Mouse (Mus musculus) left cerebral cortex, adult 2 months (tissue): Measurements from ENCODE around the gene Sorcs2. TPM values are rescaled to one million over a fixed set of nuclear protein-coding genes. Genes with fewer than 3 reads are reported as not detected.
A peak's percentile ranks its signal among the peaks of the same experiment; 100 is the strongest.

Source experiments
- DNase-seq, 2 experiments: peaks; one replicate each; pipeline ENCODE4 v3.0.0; 2021 to 2022; ENCODE audit warnings: low spot score in 2 of 2, mixed read lengths in 1 of 2; ENCODE audit errors: extremely low spot score in 1 of 2
- H3K27ac ChIP-seq: fragments of 200-600 bp; 2 replicates; pipeline ENCODE4 v1.8.1; 2022
- H3K4me3 ChIP-seq: fragments of 200-600 bp; 2 replicates; pipeline ENCODE4 v1.8.1; 2022
- CTCF ChIP-seq: fragments of 200-600 bp; IDR thresholded peaks from 2 replicates; pipeline ENCODE4 v1.8.1; 2022; ENCODE audit warnings: antibody characterized with exemption, mild to moderate bottlenecking, moderate library complexity
- intact Hi-C: fragments of 180-260 bp; cut with DNase I; formaldehyde crosslinking; loops from one replicate; pipeline ENCODE4 v1.15.1; 2025
- long read RNA-seq, 2 experiments: library from polyadenylated mRNA; stranded (forward); transcript quantifications; one replicate each; pipeline ENCODE4 v2.0.0; 2021; ENCODE audit warnings: borderline mapping rate in 2 of 2
- total RNA-seq, 2 experiments: library from RNA; stranded (reverse); gene quantifications; 2 replicates each; pipeline ENCODE4 v1.2.3; 2021

Gene Sorcs2
- 10 to 100 TPM; 39.3 to 39.7 TPM for total RNA-seq
- long read RNA-seq, experiment 1, full-length matches to known transcripts: 9 of 32 reads
- long read RNA-seq, experiment 1, partial matches to known transcripts: 7 of 32 reads
- long read RNA-seq, experiment 1, other reads (novel, unspliced or antisense): 16 of 32 reads
- long read RNA-seq, experiment 2, full-length matches to known transcripts: 23 of 45 reads
- long read RNA-seq, experiment 2, partial matches to known transcripts: 7 of 45 reads
- long read RNA-seq, experiment 2, other reads (novel, unspliced or antisense): 15 of 45 reads

DNA sequence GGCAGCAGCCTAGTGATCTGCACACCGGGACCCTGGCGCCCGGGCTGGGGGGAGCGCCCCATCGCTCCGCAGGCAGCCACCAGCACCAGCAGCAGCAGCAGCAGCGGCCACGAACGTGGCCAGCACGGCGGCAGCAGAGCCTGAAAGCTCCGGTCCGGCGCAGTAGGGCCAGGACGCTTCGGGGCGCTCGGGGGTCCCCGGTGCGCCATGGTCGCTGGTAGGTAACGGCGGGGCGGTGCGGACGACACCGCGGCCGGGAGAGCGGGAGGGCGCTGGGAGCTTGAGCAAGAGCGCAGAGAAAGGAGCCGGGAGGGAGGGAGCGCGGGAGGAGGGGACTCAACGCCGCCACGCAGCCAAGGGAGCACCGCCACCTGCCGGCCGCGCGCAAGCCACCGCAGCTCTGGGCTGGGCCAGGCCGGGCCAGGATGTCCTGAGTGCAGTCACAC lies at the start of gene Sorcs2:
Gene Sorcs2, minus strand, starts transcription at position 303 of the 446 bp plus-strand sequence.
- Histone ChIP-seq H3K27ac (peak within 1 kb of the TSS; percentile 93), H3K4me3 (peak within 1 kb of the TSS; percentile 72)
- intact Hi-C loops: loop anchor here (1.0 kb wide), 4 partner anchors 75 to 416 kb away; no protein-coding TSS in a partner anchor
- TF ChIP-seq CTCF: peak; percentile 76
- DNase-seq: peak; percentile 88

GRCm38 (mm10) chr5:36446166-36446890 lies 48.4 kb upstream of the Sorcs2 start:
- TF ChIP-seq CTCF: no peak
- Histone ChIP-seq H3K27ac (no peak overlapping the region), H3K4me3 (no peak overlapping the region)
- intact Hi-C loops: no loop called here
- no peak for DNase-seq

GRCm38 (mm10) chr5:36445028-36445427 lies 47.1 kb upstream of the Sorcs2 start:
- H3K27ac ChIP-seq: no peak overlapping the region
- intact Hi-C loops: no loop called here
- DNase-seq: no peak
- TF ChIP-seq CTCF: no peak
- no peak overlapping the region for H3K4me3 ChIP-seq

DNA sequence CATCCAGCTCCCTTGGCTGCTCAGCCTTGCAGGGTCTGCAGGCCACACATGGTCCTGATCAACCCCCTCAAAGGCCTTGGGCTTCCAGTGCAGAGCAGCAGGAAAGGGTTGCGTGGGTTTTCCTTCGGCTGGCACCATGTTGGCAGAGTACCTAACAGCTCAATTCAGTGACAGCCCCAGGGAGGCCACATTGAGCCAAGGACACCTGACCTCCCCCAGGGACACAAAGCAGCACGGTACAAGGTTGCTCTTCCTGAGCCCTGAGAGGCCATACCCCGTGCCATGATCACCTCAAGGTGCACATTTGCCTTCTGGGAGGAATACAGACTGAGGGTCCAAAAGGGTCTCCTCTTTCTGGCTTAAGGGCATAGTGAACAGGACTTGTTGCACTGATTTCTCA lies 46.7 kb upstream of the Sorcs2 start:
- no peak for TF ChIP-seq CTCF
- Histone ChIP-seq H3K27ac (no peak overlapping the region), H3K4me3 (no peak overlapping the region)
- no peak for DNase-seq
- intact Hi-C loops: no loop called here

- no peak overlapping the region for H3K27ac ChIP-seq
- no peak overlapping the region for H3K4me3 ChIP-seq
- no peak for TF ChIP-seq CTCF
- intact Hi-C loops: no loop called here
- no peak for DNase-seq
Observed at GRCm38 (mm10) chr5:36440741-36441140, 42.8 kb upstream of the Sorcs2 start.

DNA sequence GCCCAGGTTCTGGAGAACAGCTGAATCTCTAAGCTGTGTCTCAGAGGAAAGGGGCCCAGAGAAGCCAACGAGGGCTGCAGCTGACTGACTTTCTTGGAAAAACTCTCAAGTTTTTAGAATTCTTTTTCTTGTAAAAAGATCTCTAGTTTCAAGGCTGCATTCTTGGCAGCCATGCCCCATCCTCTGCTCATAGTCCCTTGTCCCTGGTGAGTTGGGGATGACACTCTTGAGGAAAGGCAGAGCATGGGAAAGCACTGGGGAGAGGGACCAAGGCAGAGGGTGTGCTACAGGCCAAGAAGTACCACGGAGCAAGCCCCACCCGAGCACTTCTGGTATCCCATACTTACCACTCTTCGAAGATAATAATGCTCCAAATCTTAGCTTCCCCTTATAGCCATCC lies 38.9 kb upstream of the Sorcs2 start:
- no peak overlapping the region for H3K27ac ChIP-seq
- H3K4me3 ChIP-seq: no peak overlapping the region
- intact Hi-C loops: no loop called here
- no peak for TF ChIP-seq CTCF
- no peak for DNase-seq

DNA sequence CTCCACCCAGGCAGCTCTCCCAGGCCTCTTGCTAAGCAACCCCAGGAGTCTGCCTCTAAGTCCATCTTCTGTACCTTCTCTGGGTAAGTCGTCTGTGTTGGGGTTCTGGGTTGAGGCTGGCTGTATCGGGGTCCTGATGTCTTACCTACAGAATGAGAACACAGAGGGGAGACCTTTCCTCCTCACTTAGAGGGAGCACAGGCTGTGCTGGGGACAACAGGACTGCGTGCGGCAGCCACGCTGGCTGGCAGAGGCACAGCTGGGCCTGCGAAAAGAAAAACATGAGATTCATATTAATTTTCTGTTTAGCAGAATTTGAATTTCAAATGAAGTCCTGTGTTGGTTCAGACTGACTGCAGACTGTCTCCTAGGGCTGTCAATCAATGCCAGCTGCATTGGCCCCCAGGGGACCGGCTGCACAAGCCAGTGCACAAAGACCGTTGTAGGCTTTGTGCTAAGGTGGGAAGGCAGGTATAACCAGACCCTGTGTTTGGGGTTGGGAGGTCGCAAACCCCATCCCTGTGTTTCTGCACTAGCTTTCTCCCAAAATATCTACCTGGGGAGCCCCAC lies 36.5 kb upstream of the Sorcs2 start:
- DNase-seq: no peak
- H3K27ac ChIP-seq: no peak overlapping the region
- H3K4me3 ChIP-seq: no peak overlapping the region
- intact Hi-C loops: no loop called here
- no peak for TF ChIP-seq CTCF

GRCm38 (mm10) chr5:36431711-36432110 lies 33.8 kb upstream of the Sorcs2 start:
- Histone ChIP-seq H3K27ac (no peak overlapping the region), H3K4me3 (no peak overlapping the region)
- no peak for DNase-seq
- intact Hi-C loops: no loop called here
- no peak for TF ChIP-seq CTCF

GRCm38 (mm10) chr5:36429551-36429950 lies 31.6 kb upstream of the Sorcs2 start:
- intact Hi-C loops: no loop called here
- no peak for TF ChIP-seq CTCF
- Histone ChIP-seq H3K4me3 (no peak overlapping the region), H3K27ac (no peak overlapping the region)
- DNase-seq: no peak

DNA sequence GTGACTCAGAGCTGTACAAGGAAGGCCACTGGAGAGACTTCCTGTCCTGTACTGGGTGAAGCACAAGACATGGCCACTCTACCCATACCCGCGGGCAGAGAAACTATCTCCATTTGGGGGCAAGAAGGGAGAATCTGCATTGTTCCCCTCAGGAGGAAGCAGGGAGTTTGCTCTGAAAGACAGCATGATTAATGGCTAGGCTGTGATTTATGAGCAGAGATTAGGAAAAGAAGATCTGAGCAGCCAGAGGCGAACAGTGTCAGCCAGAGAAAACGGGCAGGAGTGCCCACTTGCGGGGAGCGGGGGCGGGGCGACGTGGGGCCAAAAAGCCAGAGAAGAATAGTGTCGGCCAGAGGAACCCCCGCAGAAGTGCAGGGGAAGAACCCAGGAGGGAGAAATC lies 29.9 kb upstream of the Sorcs2 start:
- intact Hi-C loops: no loop called here
- no peak overlapping the region for H3K27ac ChIP-seq
- no peak for TF ChIP-seq CTCF
- H3K4me3 ChIP-seq: no peak overlapping the region
- no peak for DNase-seq

GRCm38 (mm10) chr5:36426404-36426803 lies 28.5 kb upstream of the Sorcs2 start:
- Histone ChIP-seq H3K4me3 (no peak overlapping the region), H3K27ac (peak overlapping the region; percentile 28; the same call in 1 of the 2 replicates)
- TF ChIP-seq CTCF: no peak
- DNase-seq: peak in 1 of 2 experiments; percentile 36
- intact Hi-C loops: no loop called here

DNA sequence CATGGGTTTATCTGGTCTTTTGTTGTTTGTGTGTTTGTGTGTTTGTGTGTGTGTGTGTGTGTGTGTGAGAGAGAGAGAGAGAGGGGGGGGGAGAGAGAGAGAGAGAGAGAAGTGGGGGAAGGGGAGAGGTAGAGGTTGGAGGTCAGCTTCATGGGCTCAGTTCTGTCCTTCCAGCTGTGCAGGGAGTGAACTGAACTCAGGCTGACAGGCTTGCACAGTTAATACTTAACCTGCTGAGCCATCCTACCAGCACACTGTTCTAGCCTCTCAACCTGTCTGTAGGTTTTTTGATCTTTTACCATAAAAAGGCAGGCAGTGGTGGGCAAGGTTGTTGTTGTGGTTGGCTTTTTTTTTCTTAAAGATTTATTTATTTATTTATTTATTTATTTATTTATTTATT lies 26.7 kb upstream of the Sorcs2 start:
- no peak overlapping the region for H3K4me3 ChIP-seq
- TF ChIP-seq CTCF: no peak
- DNase-seq: no peak
- no peak overlapping the region for H3K27ac ChIP-seq
- intact Hi-C loops: no loop called here

DNA sequence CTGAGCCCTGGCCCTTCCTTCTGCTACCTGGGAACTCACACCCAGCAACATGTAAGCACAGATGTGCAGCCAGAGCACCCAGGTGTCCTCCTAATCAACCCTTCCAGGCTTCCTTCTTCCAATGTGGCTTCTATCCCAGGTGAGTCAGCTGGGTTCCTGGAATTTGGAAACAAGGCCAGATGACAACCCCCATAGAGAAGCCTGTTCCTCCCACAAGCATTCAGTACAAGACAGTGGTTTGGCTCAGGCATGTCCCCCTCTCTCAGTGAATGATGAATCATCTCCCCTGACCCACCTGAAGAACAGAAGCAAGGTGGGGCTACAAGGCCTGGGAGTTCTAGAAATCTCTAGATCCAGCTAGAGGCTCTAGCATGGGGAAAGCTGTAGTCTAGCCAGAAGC lies 24.8 kb upstream of the Sorcs2 start:
- Histone ChIP-seq H3K27ac (no peak overlapping the region), H3K4me3 (no peak overlapping the region)
- intact Hi-C loops: no loop called here
- TF ChIP-seq CTCF: no peak
- no peak for DNase-seq
